Mouse (Mus musculus) C2C12 (cell line): ENCODE results near the gene Cd84.

Experiments
- CTCF ChIP-seq: IDR thresholded peaks from one replicate; pipeline ENCODE4 v1.5.1; 2011; ENCODE audit not compliant: control insufficient read depth, insufficient read depth, insufficient read length
- USF1 ChIP-seq: IDR thresholded peaks from one replicate; pipeline ENCODE4 v1.6.1; 2011; ENCODE audit warnings: low read depth, mild to moderate bottlenecking, control low read depth, moderate library complexity

GRCm38 (mm10) chr1:171848201-171848600 lies 8.7 kb downstream of the Cd84 start:
- TF ChIP-seq CTCF: no peak
- no peak for TF ChIP-seq USF1
